Mouse (Mus musculus) R1 (cell line): Measurements from ENCODE around the gene Samd4.

Experiments
- DNase-seq: peaks from one replicate; pipeline ENCODE4 v3.0.0-alpha.2; 2018; ENCODE audit warnings: low read depth, low spot score

Samd4 gene

GRCm38 (mm10) chr14:46999321-47000025 is 116.8 kb downstream of the Samd4 start:
- DNase-seq, result no peak

DNA sequence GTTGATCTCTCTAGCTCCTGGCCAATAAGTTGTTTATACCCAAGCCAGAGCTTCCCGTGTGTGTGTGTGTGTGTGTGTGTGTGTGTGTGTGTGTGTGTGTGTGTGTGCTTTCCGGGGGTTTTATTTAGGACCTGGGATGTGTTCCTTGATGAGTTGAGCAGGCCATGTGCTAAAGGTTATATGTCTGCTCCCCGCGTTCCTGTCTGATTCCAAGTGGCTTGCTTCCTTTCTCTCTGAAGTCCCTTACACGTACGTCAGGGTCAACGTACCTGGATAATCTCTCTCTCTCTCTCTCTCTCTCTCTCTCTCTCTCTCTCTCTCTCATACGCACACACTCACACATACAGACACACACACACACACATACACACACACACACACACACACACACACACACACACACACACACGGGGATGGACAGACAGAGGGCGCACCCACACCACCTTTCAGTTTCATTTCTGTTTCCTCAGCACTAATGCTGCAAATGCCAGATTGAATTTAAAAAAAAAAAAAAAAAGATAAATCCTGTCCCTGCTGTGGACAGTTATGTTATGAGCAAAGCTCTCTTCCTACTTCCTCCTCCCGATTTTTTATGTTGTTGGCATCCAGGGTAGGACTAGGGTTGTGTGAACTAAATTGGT is 117.6 kb downstream of the Samd4 start:
- DNase-seq, result no peak

DNA sequence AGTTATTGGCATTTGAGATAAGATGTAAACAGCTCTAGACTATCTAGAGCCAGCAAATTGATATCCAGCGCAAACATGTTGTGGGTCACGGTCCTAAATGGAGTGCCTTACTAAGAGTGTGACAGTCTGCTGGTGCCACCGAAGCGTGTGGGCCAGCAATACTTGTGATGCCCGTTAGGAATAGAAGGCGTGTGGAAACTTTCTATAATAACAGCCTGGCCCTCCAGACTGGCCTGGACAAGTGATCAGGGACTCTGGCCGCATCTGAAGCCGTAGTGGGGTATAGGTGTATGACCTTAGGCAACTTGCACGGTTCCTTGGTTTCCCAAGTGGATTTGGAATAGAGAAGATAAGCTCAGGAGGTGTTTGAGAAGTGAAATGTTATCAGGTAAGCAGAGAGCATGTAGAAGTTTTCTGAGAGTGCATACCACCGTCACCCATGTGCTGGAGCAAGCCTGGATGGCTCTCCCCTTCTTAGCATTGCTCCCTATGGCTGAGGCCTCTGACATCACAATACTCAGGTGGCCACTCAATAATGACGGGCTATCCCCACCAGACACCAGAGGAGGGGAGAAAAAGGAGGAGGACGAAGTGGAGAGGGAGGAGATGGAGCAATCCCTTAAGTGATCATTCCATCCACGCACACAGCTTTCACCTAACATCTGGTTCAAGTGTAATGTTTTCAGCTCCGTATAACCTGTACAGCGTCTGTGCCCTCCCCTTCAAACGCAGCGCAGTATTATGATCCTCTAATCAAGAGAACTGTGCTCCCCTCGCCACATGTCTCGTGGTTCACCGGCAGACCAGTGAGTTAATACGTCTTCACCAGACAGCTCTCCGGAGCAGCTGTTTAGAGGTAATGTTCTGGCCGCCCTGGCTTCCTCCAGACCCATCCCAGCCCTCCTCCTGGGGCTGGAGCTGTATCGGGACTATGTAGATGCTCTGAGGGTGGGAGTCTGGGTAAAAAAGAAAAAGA is 118.4 kb downstream of the Samd4 start:
- no peak for DNase-seq

DNA sequence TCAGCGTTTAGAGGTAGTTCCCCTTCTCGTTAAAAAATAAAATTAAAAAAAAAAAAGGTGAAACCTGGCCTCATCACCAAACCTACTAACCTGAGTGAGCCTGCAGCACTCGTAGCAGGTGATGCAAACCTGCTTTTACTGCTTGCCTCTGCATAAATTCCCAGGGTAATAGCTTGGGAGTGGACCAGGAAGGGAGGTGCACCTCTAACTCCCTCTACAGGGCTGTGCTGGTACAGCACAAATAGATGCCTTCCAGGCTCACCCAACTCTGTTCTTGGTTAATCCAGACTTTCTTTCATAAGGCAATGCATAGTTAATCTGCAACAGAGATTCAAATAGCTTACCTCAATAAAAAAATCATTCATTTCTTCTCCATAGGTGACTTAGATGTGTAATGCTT is 121.5 kb downstream of the Samd4 start:
- DNase-seq, result peak; percentile 55

DNA sequence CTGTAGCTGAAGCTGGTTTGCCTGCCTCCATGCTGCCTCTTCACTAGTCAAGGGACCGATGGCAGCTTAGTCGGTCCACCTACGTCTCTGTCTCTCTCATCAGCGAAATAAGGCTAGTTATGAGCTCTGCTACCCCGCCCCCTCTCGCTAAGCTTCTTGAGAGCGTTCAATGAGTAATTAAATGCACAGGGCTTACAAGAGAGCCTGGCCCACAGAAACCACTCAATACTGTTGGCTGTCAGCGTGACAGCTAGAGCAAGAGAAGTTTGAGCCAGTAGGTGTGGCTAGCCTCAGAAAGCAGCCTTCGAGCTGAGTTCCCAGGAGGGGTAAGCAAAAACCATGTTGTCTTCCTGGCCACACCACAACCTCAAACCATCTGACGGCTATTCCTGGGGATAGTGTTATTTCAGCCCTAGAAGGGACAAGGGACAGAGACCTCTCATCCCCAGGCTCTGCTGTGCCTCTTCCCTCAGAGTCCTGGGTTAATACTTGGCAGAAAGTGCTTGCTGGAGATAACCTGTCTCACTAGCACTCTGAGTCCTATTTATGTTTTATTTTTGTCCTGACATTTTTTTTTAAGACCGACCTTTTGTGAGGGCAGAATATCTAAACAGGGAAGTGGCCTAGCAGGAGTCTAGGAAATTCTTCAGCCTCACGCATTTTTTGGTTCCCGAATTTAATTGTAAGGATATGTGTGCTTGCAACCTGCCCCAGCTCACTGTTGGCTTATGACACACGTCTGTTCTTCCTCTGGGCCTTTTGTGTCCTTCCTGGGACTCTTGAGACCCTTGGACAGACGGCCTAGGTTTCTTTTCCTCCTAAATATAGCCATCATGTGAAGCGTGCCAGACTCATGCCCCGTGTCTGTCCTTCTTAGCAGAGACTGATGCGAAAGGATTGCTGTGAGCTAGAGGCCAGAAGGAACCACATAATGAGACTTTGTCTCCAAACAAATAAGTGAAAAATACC is 128.8 kb downstream of the Samd4 start:
- DNase-seq, result peak; percentile 6

DNA sequence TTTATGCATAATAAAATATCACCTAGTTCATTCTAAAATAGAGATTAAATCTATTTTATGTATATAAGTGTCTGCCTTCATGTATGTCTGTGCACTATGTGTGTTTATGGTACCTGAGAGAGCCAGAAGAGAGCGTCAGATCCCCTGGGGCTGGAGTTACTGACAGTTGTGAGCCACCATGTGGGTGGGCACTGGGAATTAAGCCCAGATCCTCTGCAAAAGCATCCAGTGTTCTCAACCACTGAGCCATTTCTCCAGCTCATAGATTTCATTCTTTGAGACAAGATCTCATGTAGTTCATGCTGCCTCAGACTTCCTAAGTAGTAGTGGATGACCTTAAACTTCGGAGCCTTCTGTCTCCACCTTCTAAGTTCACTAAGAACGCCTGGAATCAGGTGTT is 133.0 kb downstream of the Samd4 start:
- DNase-seq, result no peak

DNA sequence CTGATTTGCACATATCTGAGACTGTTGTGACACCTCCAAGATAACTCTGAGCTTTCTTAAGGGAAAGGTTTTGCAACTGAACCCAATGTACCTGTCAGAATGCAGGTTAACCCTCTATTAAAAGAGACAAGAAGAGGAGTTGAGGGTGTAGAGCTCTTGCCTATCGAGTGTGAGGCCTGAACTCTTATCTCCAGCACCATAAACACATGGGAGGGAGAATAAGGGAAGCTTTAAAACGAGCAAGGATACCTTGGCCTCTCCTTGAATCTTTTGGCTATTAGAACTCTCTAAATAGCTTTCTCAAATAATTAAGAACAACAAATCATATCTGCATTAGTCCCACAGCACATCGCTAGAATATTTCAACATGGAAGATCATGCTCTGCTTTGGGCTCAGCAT is 135.0 kb downstream of the Samd4 start:
- DNase-seq, result no peak

DNA sequence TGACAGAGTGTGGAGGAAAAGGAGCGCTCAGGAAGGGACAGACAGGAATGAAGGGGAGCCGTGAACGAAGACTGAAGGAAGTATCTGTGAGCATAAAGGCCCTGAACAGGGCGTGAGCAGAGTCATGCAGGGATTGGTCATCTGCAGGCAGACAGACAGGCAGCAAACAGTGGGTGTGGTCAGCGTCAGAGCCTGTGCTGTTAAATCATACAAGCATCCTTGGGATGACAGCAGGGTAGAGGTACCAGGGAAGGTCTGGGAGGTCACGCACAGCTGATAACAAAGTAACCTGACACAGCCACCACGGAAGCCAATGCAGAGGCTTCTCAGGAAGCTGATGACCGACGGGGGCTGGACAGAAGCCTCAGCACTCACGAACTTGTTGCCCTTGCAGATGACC is 138.2 kb downstream of the Samd4 start:
- no peak for DNase-seq

GRCm38 (mm10) chr14:47023529-47023928 is 140.9 kb downstream of the Samd4 start:
- DNase-seq, result no peak

DNA sequence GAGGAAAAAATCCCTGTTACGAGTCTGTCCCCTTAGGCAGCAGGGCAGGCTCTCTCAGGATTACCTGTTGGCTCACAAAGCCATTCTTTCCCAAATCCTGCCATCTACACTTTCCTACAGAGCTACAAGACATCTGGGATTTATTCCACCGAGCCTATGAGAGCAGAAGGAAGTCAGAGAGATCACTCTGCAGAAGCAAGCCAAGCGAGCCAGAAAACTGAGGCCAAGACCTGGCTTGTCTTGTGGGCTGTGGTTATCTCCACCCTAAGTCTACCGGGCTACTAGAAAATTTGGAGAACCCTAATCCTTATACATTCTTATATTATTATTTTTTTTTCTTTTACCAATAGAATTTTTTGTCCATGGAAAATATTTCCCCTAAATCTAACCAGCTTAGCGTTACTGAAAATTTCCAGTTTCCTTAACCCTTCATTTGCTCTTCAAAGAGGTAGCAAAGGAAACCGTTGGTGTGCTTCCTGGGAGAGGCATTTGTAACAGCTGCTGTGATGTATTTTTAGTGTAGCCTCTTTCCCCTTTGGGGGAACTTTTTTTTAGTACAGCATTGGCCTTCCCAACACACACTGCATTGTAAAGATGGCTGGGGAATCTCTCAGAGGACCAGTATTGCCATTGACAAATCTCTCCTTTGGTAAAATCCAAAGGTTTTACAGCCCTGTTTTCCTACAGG is 144.9 kb downstream of the Samd4 start:
- DNase-seq, result no peak

DNA sequence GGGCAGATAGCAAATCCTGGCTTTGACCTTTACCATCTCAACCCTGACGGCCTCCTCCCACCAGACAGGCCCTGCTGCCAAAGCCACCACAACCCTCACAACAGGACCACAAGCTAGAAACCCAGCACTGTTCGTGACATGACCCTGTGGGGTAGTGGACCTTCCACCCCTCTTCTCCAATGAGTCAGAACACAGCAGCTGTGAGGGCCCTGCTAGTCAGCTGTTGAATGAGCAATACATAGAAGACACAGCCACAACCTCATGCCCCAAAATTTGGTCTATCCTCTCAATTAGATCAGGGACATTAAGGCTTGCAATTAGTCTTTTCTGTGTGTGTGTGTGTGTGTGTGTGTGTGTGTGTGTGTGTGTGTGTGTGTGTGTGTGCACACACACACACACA is 148.9 kb downstream of the Samd4 start:
- DNase-seq, result no peak

GRCm38 (mm10) chr14:47032140-47032539 is 149.5 kb downstream of the Samd4 start:
- DNase-seq, result no peak

DNA sequence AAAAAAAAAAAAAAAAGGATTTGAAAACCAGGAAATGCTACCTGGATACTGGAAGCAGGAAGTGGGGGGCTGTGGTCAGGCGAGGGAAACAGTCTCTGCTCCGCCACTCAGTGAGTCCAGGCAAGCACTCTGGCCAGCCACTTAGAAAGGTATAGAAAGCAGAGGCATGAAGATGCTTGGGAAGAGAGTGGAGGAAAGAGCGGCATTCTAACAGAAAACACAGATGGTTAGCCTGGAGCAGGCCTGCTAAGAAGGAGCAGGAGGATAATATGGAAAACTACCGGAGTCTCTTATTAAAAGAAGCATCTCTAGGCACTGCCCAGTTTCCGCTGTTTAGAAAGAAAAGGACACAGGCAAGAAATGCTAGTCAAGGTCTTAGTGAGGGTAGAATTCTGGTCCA is 150.8 kb downstream of the Samd4 start:
- DNase-seq, result no peak

GRCm38 (mm10) chr14:47041699-47042098 is 159.0 kb downstream of the Samd4 start:
- DNase-seq, result no peak

GRCm38 (mm10) chr14:47049051-47049450 is 166.4 kb downstream of the Samd4 start:
- DNase-seq, result no peak

DNA sequence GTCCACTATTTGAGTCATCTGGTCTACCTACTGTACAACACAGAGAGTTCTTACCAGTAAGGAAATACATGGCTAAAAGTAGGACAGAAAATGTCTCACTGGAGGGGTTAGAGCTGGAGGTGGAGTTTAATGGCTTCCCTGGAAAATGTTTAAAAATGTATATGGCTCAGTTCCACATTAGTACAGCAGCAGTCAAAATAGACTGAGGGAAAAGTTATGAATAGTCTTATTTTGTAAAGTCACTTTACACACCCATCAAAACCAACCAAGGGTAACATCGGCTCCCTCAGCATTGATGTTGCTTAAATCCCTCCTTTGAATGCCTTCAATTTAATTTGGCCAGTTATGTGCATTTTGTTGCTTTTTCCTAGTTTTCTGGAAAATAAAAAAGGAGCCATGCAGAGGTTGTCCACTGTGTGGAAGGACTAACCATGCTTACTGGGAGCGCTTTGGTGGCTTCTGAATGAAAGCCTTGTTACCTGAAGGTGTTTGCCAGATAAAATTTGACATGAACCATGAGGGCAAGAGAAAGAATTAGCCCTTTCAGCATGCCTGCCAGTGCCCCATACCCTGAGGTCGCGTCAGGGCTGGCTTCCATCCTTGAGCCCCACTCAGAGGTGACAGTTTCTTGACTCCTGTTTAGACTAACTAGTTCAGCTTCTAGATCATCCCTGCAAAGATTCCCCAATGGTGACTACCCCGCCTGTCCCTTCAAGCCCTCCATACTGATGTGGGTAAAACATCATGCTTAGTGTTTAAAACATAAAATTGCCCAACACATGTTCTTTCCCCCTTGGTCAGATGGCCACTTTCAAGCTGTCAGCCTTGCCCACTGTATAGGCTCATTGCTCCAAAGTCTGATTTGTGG is 169.3 kb downstream of the Samd4 start:
- no peak for DNase-seq

- DNase-seq, result no peak
Measured at GRCm38 (mm10) chr14:47053101-47053500, 170.4 kb downstream of the Samd4 start.

DNA sequence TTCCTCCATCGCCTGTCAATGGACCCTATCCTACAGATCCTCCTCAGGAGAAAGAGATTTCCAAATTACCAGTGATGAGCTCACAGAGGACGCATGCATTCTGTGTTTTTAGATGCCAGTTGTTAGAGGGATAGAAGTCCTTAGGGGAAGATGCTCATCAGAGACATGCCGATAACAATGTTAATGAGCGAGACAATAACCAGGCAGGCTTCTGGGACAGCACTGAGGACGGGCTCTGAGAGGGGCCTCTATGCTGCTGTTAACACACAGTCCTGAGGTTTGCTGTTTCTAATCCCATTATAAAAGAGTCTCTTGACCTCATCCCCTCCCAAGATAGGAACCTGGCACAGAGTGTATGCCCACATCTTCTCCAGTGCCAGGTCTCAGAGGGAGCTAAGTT is 171.2 kb downstream of the Samd4 start:
- DNase-seq, result no peak

DNA sequence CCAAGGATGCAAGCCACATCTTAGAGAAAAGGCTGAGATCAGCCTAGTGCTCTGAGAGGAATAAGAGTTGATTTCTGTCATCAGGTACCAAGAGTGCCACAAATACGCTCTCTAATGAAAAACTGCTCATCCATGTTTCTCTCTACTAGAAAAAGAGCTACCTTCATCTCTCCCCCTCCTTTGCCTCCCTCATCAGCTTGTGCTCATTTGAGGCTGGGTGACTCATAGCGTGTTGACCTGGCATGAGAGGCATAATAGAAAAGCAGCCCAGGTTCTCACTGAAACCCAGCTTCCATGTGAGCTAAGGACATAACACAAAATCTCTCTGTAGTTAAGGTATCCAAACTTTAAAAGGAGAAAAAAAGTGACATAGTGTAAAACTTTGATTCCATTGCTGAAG is 176.3 kb downstream of the Samd4 start:
- DNase-seq, result no peak

DNA sequence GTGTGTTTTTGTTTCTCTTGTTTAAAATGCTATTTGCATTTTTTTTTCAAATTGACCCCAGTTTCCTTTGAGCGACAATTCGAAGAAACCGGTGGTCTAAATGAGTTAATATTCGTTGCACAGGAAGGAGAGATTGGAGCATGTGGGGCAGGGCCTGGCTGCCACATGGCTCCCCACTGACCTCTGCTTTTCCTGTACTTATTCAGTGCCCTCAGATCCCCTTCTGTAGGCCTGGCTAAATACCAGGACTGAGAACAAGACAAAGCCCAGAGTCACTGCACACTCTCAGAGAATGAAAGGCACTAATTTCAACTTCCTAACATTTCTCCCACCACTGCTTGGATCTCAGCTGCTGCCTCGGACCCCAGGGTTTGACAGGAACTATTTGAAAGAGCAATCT is 182.4 kb downstream of the Samd4 start:
- no peak for DNase-seq
